Mouse (Mus musculus) G1E (cell line): ENCODE measurements at regions not wholly inside any gene's neighbourhood (a gene's known extent, or its start where the extent isn't known, plus 50 kb on each side); places are given as distances from the start of the nearest gene placed in this dataset.

Experiments
- CTCF ChIP-seq: IDR thresholded peaks from 2 replicates; pipeline ENCODE4 v1.5.1; 2012; ENCODE audit warnings: low read depth, low read length, inconsistent platforms, mixed read lengths
- GATA1 ChIP-seq: IDR thresholded peaks from 2 replicates; pipeline ENCODE4 v1.6.1; 2012; ENCODE audit warnings: borderline replicate concordance, low read length, inconsistent platforms, mixed read lengths
- GATA2 ChIP-seq: IDR thresholded peaks from 2 replicates; pipeline ENCODE4 v1.6.1; 2012; ENCODE audit warnings: low read depth, low read length, inconsistent platforms, borderline replicate concordance
- POLR2AphosphoS5 ChIP-seq: IDR thresholded peaks from 2 replicates; pipeline ENCODE4 v1.6.1; 2012; ENCODE audit warnings: low read depth, low read length, inconsistent platforms; ENCODE audit not compliant: insufficient replicate concordance
- TAL1 ChIP-seq: conservative IDR thresholded peaks from 2 replicates; pipeline ENCODE4 v1.6.1; 2012; ENCODE audit warnings: low read depth, low read length, inconsistent platforms, mixed read lengths

DNA sequence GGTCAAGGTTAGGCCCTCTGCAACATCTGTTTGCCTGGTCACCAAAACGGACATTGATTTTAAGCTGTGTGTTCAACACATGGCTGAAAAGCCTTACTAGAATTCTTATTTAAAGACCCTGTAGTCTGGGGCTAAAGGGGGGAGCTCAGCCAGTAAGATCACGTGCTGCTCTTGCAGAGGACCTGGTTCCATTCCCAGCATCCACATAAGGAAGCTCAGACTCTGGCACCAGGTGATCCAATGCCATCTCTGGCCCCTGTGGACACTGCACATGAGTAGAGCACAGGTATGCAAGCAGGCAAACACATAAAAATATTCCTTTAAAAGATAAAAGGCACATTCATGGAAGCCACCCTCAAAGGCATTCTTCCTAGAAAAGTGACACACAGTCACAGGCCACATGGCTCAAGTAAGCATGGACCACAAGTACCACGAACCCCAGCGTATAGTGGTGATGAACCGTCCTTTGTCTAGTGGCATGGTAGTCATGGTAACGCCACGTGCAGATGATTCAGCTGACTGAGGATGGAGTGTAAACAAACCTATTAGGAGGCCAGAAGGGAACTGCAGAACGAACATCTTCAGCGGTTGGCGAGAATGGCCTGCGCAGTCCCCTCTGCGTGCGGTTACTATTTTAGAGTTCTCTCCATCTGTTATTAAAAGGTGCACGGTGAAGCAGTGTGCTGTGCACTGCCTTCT, 197.3 kb downstream of the Agtpbp1 start:
- TF ChIP-seq CTCF (no peak), GATA1 (no peak), TAL1 (no peak), GATA2 (no peak), POLR2AphosphoS5 (no peak)
